In genomic region chr7:142531973-142532521, GRCm38 (mm10) we compare ENCODE assay signal across 9 mouse cellular contexts. TPM values are rescaled to one million over a fixed set of nuclear protein-coding genes. Genes with fewer than 3 reads are reported as not detected.
DNase-seq lines count a peak whose midpoint lies in the region; ATAC-seq lines count a peak whose summit lies in the region.
"Had no signal": no experiment of that assay in that cellular context is flagged by ENCODE, and none has a peak within 500 bp of the region (broad histone marks: within the 10 kb centered on the region; RNA-seq: fewer than 3 reads in every experiment).

No protein-coding gene starts in this region.

- ATAC-seq in heart, embryonic 13.5 days (ENCODE audit: extremely low read depth, insufficient number of reproducible peaks, low FRiP score, low TSS enrichment): no peak
- ATAC-seq in forebrain, embryonic 14.5 days: no peak
- 0 out of 2 replicates have a peak, but pooled peaks have one; percentile 0 for ATAC-seq in intestine, embryonic 16.5 days

- 71% methylated on average over 4 of the region's 4 CpGs for WGBS in heart, embryonic 13.5 days
- 91% methylated on average over 4 of the region's 4 CpGs for WGBS in forebrain, embryonic 14.5 days
- WGBS in intestine, embryonic 16.5 days: 68% methylated on average over 4 of the region's 4 CpGs

- peaks cover 71% of the 10 kb centered on the region for H3K4me1 ChIP-seq in heart, embryonic 13.5 days
- H3K4me1 ChIP-seq in forebrain, embryonic 14.5 days (ENCODE audit: control insufficient read depth, insufficient read depth, low read length): peaks cover 4% of the 10 kb centered on the region
- H3K4me1 ChIP-seq in intestine, embryonic 16.5 days (ENCODE audit: control insufficient read depth, insufficient read depth, low read length): peaks cover 58% of the 10 kb centered on the region

- peaks cover 10% of the 10 kb centered on the region for H3K36me3 ChIP-seq in heart, embryonic 13.5 days
- H3K36me3 ChIP-seq in forebrain, embryonic 14.5 days (ENCODE audit: control insufficient read depth, insufficient read depth, low read length): peaks cover 3% of the 10 kb centered on the region; the same call in 1 of the 2 replicates
- no peaks in the 10 kb centered on the region for H3K36me3 ChIP-seq in intestine, embryonic 16.5 days (ENCODE audit: control insufficient read depth, insufficient read depth, low read length)

- no peaks in the 10 kb centered on the region for H3K27me3 ChIP-seq in heart, embryonic 13.5 days (replicated peaks)
- H3K27me3 ChIP-seq in forebrain, embryonic 14.5 days (replicated peaks; ENCODE audit: control insufficient read depth, insufficient read depth, low read length): no peaks in the 10 kb centered on the region
- H3K27me3 ChIP-seq in intestine, embryonic 16.5 days (replicated peaks; ENCODE audit: control insufficient read depth, insufficient read depth, low read length): no peaks in the 10 kb centered on the region

- peak overlapping the region; percentile 77 for H3K4me2 ChIP-seq in heart, embryonic 13.5 days
- H3K4me2 ChIP-seq in forebrain, embryonic 14.5 days (ENCODE audit: low read length): peak overlapping the region; percentile 73; the same call in 1 of the 2 replicates
- peak overlapping the region; percentile 77; the same call in 1 of the 2 replicates for H3K4me2 ChIP-seq in intestine, embryonic 16.5 days (ENCODE audit: low read depth, low read length)

- H3K9me3 ChIP-seq in heart, embryonic 13.5 days: no peaks in the 10 kb centered on the region
- H3K9me3 ChIP-seq in forebrain, embryonic 14.5 days (replicated peaks; ENCODE audit: control insufficient read depth, low read length): no peaks in the 10 kb centered on the region
- H3K9me3 ChIP-seq in intestine, embryonic 16.5 days (ENCODE audit: control insufficient read depth, low read length): no peaks in the 10 kb centered on the region
- H3K9me3 ChIP-seq: megakaryocyte, embryonic 14.5 days had no signal

- no peak for DNase-seq in heart, adult 18-20 months
- no peak for DNase-seq in forebrain, embryonic 14.5 days (ENCODE audit: low spot score)
- peak; percentile 18 for DNase-seq in naive thymus-derived CD4-positive, alpha-beta T cell, adult 2 months (ENCODE audit: low read depth)
- DNase-seq in spleen, postnatal 4 days (ENCODE audit: low spot score in 2 of 2): no peak
- DNase-seq in cerebellum, adult 11 months: no peak
- no peak for DNase-seq in c-Kit-positive CD71-positive TER-119-positive erythroid progenitor cells, embryonic 14.5 days (ENCODE audit: low spot score)

- no peak overlapping the region for H3K4me3 ChIP-seq in heart, embryonic 13.5 days
- no peak overlapping the region for H3K4me3 ChIP-seq in forebrain, embryonic 14.5 days (ENCODE audit: low read depth, low read length)
- no peak overlapping the region for H3K4me3 ChIP-seq in intestine, embryonic 16.5 days (ENCODE audit: low read length)

- peak overlapping the region; percentile 96 for H3K27ac ChIP-seq in heart, embryonic 13.5 days (replicated peaks)
- no peak overlapping the region for H3K27ac ChIP-seq in forebrain, embryonic 14.5 days (ENCODE audit: low read depth, low read length)
- peak overlapping the region; percentile 93 for H3K27ac ChIP-seq in intestine, embryonic 16.5 days (ENCODE audit: low read length)

- peak overlapping the region; percentile 89 for H3K9ac ChIP-seq in heart, embryonic 13.5 days
- H3K9ac ChIP-seq in forebrain, embryonic 14.5 days (ENCODE audit: low read length): no peak overlapping the region
- peak overlapping the region; percentile 88 for H3K9ac ChIP-seq in intestine, embryonic 16.5 days (ENCODE audit: low read depth, low read length)

RNA-seq across cellular contexts. Expression of gene Mrpl23, which starts 0.4 kb away (rescaled TPM):
- 15.6 and 17.7 TPM in 2 replicates for polyA plus RNA-seq in heart, embryonic 13.5 days (2015; fragmentation: Nextera tagmentation; extraction: Ambion mirVana)
- 10 to 100 TPM; 12.2 to 29.0 TPM for total RNA-seq in heart, adult 18-20 months (2021)
- 21.7 and 28.7 TPM in 2 replicates for polyA plus RNA-seq in forebrain, embryonic 14.5 days (2014; fragmentation: Nextera tagmentation; extraction: Ambion mirVana)
- 50.3 and 58.1 TPM in 2 replicates for polyA plus RNA-seq in intestine, embryonic 16.5 days (2015; fragmentation: Nextera tagmentation; extraction: Ambion mirVana)

RNA-seq across cellular contexts. Expression of gene Tnnt3, which starts 33.4 kb away (rescaled TPM):
- polyA plus RNA-seq in heart, embryonic 13.5 days (2015; fragmentation: Nextera tagmentation; extraction: Ambion mirVana): 4.0 and 5.4 TPM in 2 replicates
- total RNA-seq in heart, adult 18-20 months (2021): under 1 TPM in 1 of 2 experiments, not detected in 1; 0.67 TPM
- polyA plus RNA-seq in forebrain, embryonic 14.5 days (2014; fragmentation: Nextera tagmentation; extraction: Ambion mirVana): 0.42 and 0.53 TPM in 2 replicates
- polyA plus RNA-seq in intestine, embryonic 16.5 days (2015; fragmentation: Nextera tagmentation; extraction: Ambion mirVana): 2.1 and 3.2 TPM in 2 replicates
